Mouse (Mus musculus) bone marrow, adult 2 months (tissue): ENCODE measurements around the gene Slc6a19. TPM values are rescaled to one million over a fixed set of nuclear protein-coding genes. Genes with fewer than 3 reads are reported as not detected.
"Not testable (repeated sequence)": the region's sequence is repeated elsewhere in the genome, so short reads cannot be mapped to it uniquely, and the experiment has no call there.

ENCODE experiments used
- H3K27ac ChIP-seq: fragments of 200-500 bp; 2 replicates; pipeline ENCODE4 v1.5.1; 2012; ENCODE audit warnings: low read depth, mild to moderate bottlenecking, control low read depth, inconsistent platforms, low read length; ENCODE audit not compliant: control insufficient read depth, poor library complexity, insufficient read depth
- H3K4me1 ChIP-seq: fragments of 200-500 bp; 2 replicates; pipeline ENCODE4 v1.6.1; 2011; ENCODE audit warnings: low read length; ENCODE audit not compliant: control insufficient read depth, insufficient read depth
- H3K4me3 ChIP-seq: fragments of 200-500 bp; replicated peaks from 2 replicates; pipeline ENCODE3; 2011; ENCODE audit warnings: mild to moderate bottlenecking, low read depth, low read length, control low read depth; ENCODE audit not compliant: control insufficient read depth
- CTCF ChIP-seq: fragments of 200-500 bp; IDR thresholded peaks from 2 replicates; pipeline ENCODE4 v1.5.1; 2011; ENCODE audit warnings: low read length, control low read depth; ENCODE audit not compliant: control insufficient read depth, insufficient read depth
- POLR2A ChIP-seq: fragments of 200-500 bp; IDR thresholded peaks from 2 replicates; pipeline ENCODE4 v1.6.1; 2011; ENCODE audit warnings: low read depth, mild to moderate bottlenecking, control low read depth, low read length, borderline replicate concordance; ENCODE audit not compliant: control insufficient read depth
- WGBS: fragments of 180-500 bp; shearing (Covaris S2); methylation state at CpG from one replicate; pipeline ENCODE4 v1.1.7; 2018; 5-methylcytosine and 5-hydroxymethylcytosine counted together
- polyA plus RNA-seq: library from polyadenylated mRNA; stranded (reverse); fragments of >200 nt; gene quantifications from 2 replicates; pipeline ENCODE4 v1.2.4, GENCODE M21; 2011; ENCODE audit warnings: low replicate concordance; ENCODE audit not compliant: missing spikeins, insufficient read depth, insufficient read length

Slc6a19 gene
- polyA plus RNA-seq, 1 experiment: not detected

GRCm38 (mm10) chr13:73723081-73723668, 18.5 kb upstream of the Slc6a19 start:
- Histone ChIP-seq H3K4me1 (no peaks in the 10 kb centered on the region), H3K4me3 (no peak overlapping the region), H3K27ac (no peak overlapping the region)
- WGBS: 34% methylated on average over 8 of the region's 8 CpGs
- TF ChIP-seq POLR2A (no peak), CTCF (peak; percentile 18; the same call in 1 of the 2 replicates)

GRCm38 (mm10) chr13:73720241-73720640, 15.6 kb upstream of the Slc6a19 start:
- TF ChIP-seq CTCF (no peak), POLR2A (no peak)
- WGBS: 79% methylated on average over 4 of the region's 4 CpGs

GRCm38 (mm10) chr13:73718225-73718624, 13.6 kb upstream of the Slc6a19 start:
- H3K27ac ChIP-seq: no peak overlapping the region
- WGBS: 7% methylated on average over 2 of the region's 2 CpGs

More at GRCm38 (mm10) chr13:73720241-73720640, 15.6 kb upstream of the Slc6a19 start:
- Histone ChIP-seq H3K4me1 (no peaks in the 10 kb centered on the region), H3K4me3 (no peak overlapping the region), H3K27ac (no peak overlapping the region)

GRCm38 (mm10) chr13:73714020-73714419, 9.4 kb upstream of the Slc6a19 start:
- Histone ChIP-seq H3K4me1 (no peaks in the 10 kb centered on the region), H3K4me3 (no peak overlapping the region), H3K27ac (no peak overlapping the region)
- WGBS: 65% methylated on average over 2 of the region's 2 CpGs
- TF ChIP-seq POLR2A: no peak
- TF ChIP-seq CTCF: peak; percentile 34; the same call in 1 of the 2 replicates

More at GRCm38 (mm10) chr13:73718225-73718624, 13.6 kb upstream of the Slc6a19 start:
- TF ChIP-seq POLR2A (no peak), CTCF (peak; percentile 46)
- H3K4me1 ChIP-seq: no peaks in the 10 kb centered on the region
- H3K4me3 ChIP-seq: no peak overlapping the region

- Histone ChIP-seq H3K27ac (no peak overlapping the region), H3K4me1 (no peaks in the 10 kb centered on the region), H3K4me3 (no peak overlapping the region)
- no peak for TF ChIP-seq POLR2A
- WGBS: 68% methylated on average over 4 of the region's 4 CpGs
Observed at GRCm38 (mm10) chr13:73713204-73713603, 8.5 kb upstream of the Slc6a19 start.

- WGBS: 77% methylated on average over 3 of the region's 3 CpGs
Observed at GRCm38 (mm10) chr13:73712228-73712627, 7.6 kb upstream of the Slc6a19 start.

GRCm38 (mm10) chr13:73711803-73712202, 7.1 kb upstream of the Slc6a19 start:
- Histone ChIP-seq H3K4me1 (no peaks in the 10 kb centered on the region), H3K27ac (no peak overlapping the region), H3K4me3 (no peak overlapping the region)
- TF ChIP-seq CTCF (no peak), POLR2A (no peak)
- 83% methylated on average over 5 of the region's 5 CpGs for WGBS

More at GRCm38 (mm10) chr13:73712228-73712627, 7.6 kb upstream of the Slc6a19 start:
- Histone ChIP-seq H3K4me3 (no peak overlapping the region), H3K27ac (no peak overlapping the region), H3K4me1 (no peaks in the 10 kb centered on the region)
- no peak for TF ChIP-seq POLR2A
- no peak for TF ChIP-seq CTCF

- H3K27ac ChIP-seq: no peak overlapping the region
- 77% methylated on average over 5 of the region's 5 CpGs for WGBS
- no peak for TF ChIP-seq POLR2A
- no peak for TF ChIP-seq CTCF
- H3K4me1 ChIP-seq: no peaks in the 10 kb centered on the region
- H3K4me3 ChIP-seq: no peak overlapping the region
Observed at GRCm38 (mm10) chr13:73711221-73711620, 6.6 kb upstream of the Slc6a19 start.

- WGBS: 61% methylated on average over 6 of the region's 6 CpGs
- no peak overlapping the region for H3K4me3 ChIP-seq
- H3K4me1 ChIP-seq: no peaks in the 10 kb centered on the region
- TF ChIP-seq POLR2A (no peak), CTCF (no peak)
- H3K27ac ChIP-seq: no peak overlapping the region
Observed at GRCm38 (mm10) chr13:73709491-73709890, 4.8 kb upstream of the Slc6a19 start.

- peak overlapping the region; percentile 69; the same call in 1 of the 2 replicates for H3K27ac ChIP-seq
- H3K4me1 ChIP-seq, H3K4me3 ChIP-seq: not testable (repeated sequence)
- 31% methylated on average over 4 of the region's 4 CpGs for WGBS
Observed at GRCm38 (mm10) chr13:73703486-73703885, 1.2 kb downstream of the Slc6a19 start.
